Mouse (Mus musculus): ENCODE measurements around the gene Syne2.

Gene Syne2

DNA sequence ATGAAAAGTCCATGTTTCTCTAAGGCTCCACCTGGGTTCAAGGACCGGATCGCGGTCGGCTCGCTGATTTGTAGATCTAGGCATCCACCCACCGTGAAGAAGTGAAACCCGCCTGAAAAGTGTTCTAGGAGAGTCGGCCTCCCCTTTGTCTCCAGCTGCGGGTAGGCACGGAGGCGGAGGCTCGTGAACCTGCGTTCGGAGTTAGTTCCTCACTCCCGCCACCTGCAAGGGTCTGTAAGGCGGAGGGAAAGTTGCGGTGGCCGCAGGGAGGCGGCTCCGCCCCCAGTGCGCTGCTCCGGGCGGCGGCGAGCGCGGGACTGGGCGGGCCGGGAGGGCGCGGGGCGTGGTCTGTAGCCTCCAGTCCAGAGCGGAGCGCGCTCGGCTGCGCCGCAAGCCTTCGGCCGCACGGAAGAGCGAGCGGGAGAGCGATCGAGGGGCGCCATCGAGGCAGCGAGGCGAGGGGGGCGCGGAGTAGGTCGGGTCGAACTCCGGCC lies at the start of gene Syne2:
TSS of gene Syne2 (plus strand) at position 176 of the 494 bp plus-strand sequence.
- peak; percentile 82 to 88 for DNase-seq

DNA sequence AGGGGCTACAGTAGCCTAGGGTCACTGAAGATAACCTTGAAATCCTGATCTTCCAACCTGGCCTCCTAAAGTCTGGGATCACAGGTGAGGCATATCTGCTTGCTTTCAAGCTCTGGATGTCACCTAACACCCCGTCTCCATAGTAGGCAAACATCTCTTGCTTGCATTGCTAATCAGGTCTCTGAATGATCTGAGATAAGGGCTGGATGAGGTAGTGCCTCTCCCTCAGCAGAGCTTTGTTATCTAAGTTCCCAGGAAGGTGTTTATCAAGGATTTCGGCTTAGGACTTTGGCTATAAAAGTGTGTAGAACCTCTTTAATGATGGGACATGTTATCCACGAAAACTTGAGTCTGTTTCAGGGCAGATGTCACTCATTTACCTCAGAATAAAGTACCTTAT lies 46.5 kb upstream of the Syne2 start:
- no peak for DNase-seq

DNA sequence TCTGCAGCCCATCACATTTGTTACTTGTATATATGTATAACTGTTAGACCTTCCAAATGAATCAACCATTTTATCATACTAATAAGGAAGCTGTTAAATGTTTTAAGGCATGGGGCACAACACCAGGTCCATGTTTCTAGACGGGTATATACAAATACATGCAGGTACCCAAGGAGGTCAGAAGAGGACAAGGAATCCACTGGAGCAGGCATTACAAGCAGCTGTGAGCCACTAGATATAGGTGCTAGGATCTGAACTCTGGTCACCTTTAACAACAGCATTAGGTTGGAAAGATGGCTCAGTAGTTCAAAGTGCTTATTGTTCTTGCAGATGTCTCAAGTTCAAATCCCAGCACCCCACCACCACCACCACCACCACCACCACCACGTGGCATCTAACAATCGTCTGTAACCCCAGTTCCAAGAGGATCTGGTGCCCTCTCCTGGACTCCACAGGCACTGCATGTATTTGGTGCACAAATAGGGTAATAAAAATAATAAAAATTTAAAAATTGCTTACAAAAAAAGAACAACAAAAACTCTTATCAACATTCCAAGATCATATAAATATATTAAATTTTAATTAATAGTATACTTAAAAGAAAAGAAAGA lies 45.4 kb upstream of the Syne2 start:
- DNase-seq: peak; percentile 47 to 66

DNA sequence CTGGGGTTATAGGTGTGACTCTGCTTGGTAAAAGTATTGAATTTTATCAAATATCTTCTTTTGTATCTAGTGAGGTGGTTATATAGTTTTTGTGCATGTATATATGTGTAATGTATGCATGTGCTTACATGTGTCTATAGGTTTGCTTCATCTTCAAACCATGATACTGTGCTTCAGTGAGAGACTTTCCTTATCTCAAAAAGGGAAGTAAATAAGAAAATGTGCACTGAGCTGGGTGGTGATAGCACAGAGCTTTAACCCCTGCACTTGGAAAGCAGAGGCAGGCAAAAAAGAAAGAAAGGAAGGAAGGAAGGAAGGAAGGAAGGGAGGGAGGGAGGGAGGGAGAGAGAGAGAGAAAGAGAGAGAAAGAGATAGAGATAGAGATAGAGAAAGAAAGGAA lies 36.5 kb upstream of the Syne2 start:
- DNase-seq: no peak

DNA sequence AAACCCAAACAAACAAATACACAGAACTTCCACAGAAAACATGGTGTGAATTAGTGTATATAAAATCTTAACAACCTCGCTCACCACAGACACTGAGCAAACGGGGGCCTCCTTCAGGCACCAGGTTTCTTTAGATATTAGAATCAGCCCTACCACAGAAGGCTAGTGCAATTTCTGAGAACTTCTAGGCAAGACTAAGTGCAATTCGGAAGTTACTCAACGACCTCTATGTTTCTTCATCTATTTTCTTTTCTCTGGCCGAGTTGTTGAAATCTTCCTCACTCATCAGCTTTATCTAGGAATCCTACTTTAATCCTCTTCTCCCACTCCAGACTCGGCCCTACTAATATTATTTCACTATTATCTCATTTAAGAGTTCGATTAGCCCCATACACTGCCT lies 35.9 kb upstream of the Syne2 start:
- no peak for DNase-seq

DNA sequence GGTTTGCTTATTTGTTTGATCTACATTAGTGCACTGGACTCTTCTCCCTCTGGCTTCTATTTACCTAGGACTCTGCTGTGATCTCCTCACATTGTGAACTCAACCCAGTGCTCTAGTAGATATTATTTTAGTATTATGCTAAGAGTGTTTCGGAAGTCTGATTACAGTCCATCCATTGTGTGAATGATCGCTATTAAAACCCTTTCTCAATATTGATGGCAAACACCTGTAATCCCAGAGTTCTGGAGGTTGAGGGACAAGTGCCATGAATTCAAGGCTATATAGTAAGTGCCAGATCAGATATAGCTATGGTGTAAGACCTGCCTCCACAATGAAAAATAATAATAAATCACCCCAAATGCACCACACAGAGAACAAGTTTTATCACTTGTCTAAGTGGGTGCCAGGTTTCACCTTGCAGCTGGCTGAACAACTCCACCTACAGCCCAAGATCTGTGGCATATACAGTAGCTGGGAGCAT lies 33.6 kb upstream of the Syne2 start:
- no peak for DNase-seq

DNA sequence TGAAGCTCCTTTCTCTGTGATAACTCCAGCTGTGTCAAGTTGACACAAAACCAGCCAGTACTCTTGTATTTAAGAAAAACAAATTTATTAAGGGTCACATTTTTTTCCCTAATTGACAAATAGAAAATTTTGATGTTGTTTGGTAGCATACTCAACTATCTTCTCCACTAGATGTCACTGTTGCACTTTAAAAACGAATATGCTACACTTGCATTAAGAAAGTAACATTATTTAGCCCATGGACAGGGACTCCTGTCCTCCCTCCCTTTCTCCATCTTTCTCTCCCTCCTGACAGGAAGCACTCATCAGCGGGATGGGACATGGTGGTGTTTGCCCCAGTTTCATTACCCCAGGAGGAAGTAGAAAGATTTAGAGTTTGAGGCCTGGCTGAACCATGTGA lies 31.3 kb upstream of the Syne2 start:
- peak; percentile 19 to 21 for DNase-seq

DNA sequence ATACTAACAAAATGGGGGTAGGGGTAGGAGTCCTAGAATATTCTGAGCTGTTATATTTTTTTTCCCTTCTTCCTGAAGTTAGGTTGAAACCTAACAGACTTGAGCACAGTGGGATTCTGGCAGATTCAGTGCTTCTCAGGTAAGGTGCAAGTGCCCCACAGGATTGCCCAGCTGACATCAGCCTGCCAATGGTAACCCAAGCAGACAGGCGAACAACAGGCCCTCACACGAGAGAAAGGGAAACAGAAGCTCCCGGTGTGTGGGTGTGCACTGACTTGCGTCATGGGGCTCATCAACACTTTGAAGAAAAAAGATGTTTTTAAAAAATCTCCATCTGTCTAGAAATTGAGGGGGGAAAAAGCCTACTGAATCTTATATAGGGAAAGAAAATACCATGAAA lies 28.5 kb upstream of the Syne2 start:
- DNase-seq: peak; percentile 70 to 82

DNA sequence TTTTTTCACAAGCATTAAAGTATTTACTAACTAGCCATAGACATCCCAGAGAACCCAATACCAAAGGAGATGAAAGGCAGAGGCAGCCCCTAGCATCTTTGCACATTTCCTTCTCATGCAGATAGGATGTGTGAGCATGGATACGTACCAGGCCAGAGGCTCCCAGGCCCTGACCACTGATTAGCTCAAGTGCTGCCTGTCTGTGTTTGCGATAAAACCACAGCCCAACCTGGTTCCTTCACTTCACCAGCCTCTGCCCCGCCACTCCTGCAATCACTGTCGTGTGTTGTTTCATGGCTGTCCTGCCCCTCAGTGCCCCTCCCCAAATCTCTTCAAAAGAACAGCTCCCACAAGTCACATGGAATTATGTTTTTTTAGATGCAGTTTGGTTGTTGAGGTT lies 23.4 kb upstream of the Syne2 start:
- no peak for DNase-seq

DNA sequence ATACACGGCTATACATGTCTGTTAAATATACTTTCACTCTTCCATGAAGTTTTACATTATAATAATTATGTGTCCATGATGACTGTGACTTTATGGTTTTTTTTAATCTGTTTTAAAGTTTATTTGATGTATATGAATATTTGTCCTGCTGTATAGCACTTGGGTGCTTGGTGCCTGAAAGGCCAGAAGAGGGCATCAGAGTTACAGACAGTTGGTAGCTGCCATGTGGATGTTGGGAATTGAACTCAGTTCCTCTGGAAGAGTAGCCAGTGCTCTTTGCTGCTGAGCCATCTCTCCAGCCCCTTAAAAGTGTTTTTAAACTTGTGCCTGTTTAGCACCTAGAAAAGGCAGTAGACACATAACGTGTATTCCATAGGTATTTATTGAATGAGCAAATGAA lies 21.4 kb upstream of the Syne2 start:
- no peak for DNase-seq

DNA sequence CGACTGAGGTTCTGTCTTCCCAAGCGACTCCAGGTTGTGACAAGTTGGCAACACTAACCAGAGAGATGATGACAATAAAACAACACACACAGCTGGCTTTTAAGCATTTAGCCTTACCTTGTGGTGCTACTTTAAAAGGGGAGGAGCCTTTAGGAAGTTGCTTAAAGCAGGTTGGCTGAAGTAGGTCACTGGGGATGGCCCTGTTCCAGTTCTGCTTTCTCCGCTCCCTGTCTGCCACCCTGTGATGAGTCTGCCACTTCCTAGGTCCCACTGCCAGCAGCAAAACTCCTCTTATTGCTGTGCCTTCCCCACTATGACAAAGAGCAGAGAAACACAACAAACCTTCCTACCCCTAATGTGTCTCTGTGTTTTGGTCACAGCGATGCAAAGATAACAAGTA lies 11.7 kb upstream of the Syne2 start:
- DNase-seq: peak; percentile 19 to 59

DNA sequence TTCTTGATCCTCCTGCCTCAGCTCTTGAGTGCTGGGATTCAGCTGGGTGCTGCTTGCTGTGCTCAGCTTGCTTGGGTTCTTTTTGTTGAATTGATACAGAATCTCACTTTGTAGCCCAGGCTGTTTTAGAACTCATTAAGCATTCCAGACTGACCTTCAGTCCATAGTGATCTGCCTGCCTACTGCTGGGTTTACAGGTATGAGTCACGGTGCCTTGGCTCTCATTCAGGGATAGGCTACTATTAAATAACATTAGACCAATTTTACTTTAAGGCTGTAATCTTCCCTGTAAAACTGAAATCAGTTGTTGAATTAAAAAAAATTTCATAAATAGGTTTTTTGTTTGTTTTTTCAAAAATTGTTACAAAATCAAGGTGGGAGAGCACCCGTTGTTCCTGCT lies 4.2 kb upstream of the Syne2 start:
- DNase-seq: no peak

DNA sequence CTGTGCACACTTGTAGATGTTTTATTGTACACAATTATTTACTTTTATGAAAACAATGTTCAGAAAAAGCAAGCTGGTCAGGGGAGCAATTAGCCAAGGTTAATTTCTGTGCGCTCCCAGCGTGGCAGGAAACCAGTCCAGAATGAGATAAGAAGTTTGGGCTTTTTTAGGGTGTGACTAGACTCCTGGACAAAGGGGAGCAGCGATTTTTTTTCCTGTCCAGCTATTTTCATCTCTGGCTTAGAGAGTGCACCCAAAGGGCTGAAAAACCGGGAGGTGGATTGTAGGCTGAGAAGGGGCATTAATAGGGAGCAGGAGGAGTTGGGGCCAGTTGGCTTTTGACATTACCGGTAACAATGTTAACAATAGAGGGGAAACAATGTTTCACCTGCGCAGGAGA lies 3.4 kb upstream of the Syne2 start:
- DNase-seq: no peak

DNA sequence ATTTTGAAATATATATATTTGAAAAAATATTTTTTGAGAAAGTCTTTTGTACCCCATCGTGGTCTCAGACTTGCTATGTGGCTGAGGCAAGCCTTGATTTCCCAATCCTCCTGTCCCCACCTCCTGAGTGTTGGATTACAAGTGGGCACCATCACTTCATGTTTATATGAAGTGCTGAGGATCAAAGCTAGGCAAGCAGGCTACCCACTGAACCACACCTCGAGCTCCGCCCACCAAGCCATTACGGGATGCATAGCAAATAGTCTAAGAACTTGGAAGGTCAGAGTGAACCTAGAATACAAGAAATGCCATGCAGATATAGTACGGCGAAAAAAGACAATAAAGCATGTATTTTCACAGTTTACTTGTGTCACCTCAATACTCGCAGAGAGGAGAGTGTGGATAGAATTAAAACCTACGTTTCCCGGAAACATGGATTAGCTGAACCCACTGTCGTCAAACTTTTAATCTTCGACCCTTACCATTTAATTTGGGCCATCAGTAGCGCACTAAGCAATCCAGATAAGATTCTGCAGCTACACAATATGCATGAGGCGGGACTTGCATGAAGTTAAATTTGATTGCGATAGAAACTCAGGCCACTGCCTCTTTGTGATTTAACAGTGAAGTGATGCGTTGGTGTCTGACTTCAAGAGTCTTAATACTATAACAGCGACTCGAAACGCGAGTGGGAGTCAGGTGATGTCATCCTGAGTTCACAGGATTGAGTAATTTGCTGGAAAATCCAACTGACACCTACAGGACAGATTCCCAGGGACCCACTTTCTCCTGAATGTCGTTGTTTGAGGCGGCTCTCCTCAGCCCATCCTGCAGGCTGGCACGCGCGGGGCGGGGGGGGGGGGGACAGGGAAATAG lies 715 bp upstream of the Syne2 start:
- no peak for DNase-seq

DNA sequence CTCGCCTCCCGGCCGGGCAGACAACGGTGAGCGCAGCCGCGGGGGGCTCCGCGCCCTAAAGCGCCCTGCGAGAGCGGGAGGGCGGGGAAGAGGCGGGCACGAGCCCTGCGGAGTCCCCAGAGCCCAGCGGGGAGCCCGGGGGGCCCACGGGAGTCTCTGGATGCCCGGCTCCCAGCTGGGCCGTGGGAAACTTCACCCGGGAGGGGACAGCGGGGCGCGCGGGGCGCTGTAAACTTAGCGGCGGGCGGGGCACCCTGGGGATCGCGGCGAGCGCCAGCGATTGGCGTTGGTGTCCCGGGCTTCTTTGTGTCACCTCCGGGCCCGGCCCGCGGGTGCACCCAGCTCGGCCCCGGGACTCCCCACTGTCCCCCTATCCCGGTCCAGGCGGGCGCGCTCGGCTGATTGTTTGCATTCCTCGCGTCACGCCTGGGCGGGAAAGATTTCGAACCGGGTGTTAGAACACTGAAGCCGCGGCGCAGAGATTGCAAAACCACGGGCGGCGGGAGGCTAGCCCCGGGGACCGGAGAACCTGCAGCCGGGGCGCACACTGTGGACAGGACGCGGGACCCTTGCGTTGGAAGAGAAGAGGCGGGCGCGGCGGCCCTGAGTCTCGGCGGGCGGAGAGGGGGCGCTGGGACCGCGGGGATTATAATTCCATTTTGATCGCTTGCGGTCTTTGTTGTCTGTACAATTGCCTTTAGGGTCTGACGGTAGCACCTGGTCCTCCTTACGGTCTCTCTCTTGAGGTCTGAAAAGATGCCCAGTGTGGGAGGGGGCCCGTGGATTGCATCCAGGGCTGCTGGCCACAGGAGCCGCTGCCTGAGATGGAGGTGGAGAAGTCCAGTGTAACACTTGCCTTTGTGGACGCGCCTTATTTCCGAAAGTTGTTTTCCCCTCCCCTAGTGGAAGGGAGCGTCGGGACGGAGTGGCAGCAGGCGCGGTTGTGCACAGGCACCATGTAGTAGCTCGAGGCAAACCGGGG lies 810 bp downstream of the Syne2 start:
- DNase-seq: peak; percentile 59 to 66

DNA sequence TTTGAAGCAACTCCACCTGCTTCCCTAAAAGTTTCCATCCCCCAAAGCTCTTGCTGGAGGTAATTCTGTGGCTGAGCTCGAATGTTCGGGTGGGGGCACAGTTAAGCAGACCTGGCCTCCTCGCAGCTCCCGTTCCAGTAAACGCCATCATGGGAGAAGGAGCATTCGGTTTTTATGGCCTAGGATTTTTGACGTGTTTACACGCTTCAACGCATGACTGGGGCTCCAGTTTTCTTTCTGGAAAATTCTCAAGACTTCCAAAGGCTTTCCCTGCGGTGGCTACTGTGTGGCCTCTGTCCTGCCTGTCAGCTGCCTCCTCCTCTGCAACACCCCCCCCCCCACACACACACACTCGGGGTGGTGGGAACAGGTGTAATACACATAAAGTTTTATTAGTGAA lies 1.5 kb downstream of the Syne2 start:
- DNase-seq: no peak

DNA sequence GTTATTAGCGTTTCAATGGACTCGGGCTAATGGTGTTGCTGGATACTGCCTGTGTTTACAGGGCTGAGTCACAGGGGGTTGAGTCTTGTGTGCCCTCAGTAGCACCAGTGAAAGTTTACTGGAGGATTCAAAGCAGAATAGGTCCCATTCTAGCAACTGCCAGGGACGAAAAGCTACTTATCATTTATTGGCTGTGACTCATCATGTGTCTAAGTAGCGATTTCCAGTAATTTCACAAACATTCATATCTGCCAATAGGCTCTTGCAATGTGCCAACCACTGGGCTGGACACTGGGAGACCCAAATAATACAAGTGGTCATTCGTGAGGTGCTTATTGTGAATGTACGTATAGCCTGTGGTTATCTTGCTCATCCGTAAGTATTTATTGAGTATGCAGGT lies 2.3 kb downstream of the Syne2 start:
- DNase-seq: no peak

DNA sequence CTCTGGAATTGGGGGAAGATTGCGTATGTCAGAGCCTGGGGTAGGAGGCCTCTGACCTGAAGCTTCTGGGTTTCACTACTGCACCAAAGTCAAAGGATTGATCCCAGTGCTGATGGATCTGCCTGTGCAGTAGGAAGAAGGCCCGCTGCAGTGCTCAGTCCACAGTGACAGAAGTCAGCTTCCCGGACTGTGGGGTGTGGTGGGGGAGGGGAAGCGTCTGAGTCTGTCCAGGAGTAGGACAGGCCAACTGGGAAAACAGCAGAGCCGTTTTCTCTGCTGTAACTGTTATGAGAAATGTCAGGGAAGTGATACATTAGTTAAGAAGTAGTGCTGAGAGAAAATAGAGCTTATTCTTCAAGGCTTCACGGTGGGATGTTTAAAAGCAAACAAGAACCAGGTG lies 4.2 kb downstream of the Syne2 start:
- peak in 1 of 2 experiments; percentile 27 for DNase-seq

DNA sequence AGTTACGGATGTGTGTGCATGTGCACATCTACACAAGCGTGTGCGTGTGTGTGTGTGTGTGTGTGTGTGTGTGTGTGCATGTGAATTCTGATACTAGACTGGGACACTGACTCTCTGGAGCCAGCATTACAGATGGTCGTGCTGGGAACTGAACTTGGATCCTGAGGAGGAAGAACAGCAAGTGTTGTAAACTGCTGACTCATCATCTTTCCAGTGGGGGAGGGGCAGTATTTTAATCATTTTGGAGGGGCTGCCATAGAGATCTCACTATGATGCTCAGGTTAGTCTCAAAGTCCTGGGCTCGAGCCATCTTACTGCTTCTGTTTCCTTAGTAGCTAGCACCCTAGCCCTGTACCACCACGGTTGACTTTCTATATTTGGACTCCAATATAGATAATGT lies 5.5 kb downstream of the Syne2 start:
- DNase-seq: no peak

DNA sequence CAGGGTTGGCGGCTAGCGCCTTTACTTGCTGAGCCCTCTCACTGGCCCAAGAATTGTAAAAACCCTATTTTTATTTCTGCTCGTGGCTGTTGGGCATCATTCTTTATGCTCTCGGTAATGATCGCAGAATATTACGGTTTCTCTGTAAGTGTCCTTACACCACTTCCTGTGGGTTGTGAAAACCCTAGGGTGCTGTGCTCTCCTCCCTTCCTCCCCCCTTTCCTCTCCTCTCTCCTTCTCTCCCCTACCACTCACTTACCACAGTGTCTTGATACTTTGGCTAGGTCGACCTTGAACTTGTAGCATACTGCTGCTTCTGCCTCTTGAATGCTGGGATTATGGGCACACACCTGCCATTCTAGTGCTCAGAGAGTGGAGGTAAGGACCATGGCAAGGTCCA lies 7.5 kb downstream of the Syne2 start:
- DNase-seq: no peak

DNA sequence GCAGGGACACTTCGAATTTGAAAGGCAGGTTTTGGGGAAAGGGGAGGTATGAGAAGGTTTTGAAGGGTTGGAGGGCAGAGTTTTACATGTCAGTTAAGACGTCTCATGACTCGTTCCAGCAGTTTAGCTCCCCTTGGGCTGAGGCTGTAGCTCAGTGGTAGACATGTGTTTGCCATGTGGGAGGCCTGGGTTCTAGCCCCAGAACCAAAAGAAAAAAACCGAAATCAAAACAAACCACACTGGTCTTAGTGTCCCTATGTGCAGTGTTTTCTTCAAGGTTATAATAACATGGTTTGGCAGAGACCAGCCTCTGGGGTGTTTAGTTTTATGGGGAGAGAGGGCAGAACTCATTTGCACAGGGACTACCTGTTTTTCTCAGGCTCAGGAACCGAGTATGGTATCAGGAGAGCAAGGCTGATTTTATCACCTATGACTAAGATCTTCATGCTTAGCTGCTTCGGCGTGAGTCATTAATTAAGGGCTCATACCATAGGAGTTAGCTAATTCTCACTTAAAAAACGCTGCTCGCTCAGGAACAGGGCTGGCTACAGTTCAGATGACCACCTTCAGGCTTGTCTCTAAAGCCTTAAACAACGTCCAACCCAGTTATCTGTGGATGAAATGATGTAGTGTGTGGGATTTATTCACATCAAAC lies 8.9 kb downstream of the Syne2 start:
- no peak for DNase-seq

DNA sequence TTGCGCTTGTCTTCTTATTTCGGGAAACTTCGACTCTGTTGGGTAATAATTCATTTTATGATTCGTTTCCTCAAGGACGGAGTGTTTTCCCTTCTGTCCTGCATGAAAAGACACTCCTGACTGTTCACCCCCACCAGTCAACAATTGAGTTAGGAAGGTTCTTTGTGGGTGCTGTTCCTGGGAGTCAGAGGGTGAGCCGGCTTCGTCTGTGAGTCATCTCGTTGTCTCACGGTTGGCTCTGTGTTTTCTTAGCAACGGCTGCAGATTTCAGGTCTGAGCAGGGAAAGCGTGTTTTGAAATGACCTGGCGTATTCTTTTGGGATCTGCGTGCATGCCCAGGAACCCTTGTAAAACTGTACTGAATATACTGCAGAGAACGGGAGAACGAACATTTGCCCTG lies 9.8 kb downstream of the Syne2 start:
- no peak for DNase-seq

Measured in cerebellum, postnatal 25 days (tissue).